Mouse (Mus musculus) midbrain, postnatal 0 days (tissue): ENCODE results near the gene Nrtn. TPM values are rescaled to one million over a fixed set of nuclear protein-coding genes. Genes with fewer than 3 reads are reported as not detected.
A peak's percentile ranks its signal among the peaks of the same experiment; 100 is the strongest.

Experiments
- ATAC-seq: fragments of 200-750 bp; cut with Nextera tagmentation; 2 replicates; pipeline ENCODE4 v1.8.0; 2017; ENCODE audit warnings: moderate number of reproducible peaks, mild to moderate bottlenecking, moderate TSS enrichment, moderate library complexity; ENCODE audit not compliant: low FRiP score
- DNase-seq: peaks from one replicate; pipeline ENCODE4 v3.0.0-alpha.2; 2015; ENCODE audit warnings: low spot score
- H3K27ac ChIP-seq: fragments of 300-500 bp; sonication (generic); 2 replicates; pipeline ENCODE4 v1.5.1; 2014; ENCODE audit warnings: low read depth, mild to moderate bottlenecking, low read length, mixed read lengths
- H3K27me3 ChIP-seq: fragments of 300-500 bp; sonication (generic); 2 replicates; pipeline ENCODE4 v1.6.1; 2014; ENCODE audit warnings: low read length, control low read depth, mixed read lengths; ENCODE audit not compliant: insufficient read depth
- H3K36me3 ChIP-seq: fragments of 300-500 bp; sonication (generic); 2 replicates; pipeline ENCODE4 v1.6.1; 2014; ENCODE audit warnings: low read length, control low read depth, mixed read lengths; ENCODE audit not compliant: insufficient read depth
- H3K4me1 ChIP-seq: fragments of 300-500 bp; sonication (generic); 2 replicates; pipeline ENCODE4 v1.6.1; 2014; ENCODE audit warnings: mild to moderate bottlenecking, control low read depth, antibody characterized with exemption, low read length, mixed read lengths; ENCODE audit not compliant: insufficient read depth
- H3K4me2 ChIP-seq: fragments of 300-500 bp; sonication (generic); 2 replicates; pipeline ENCODE4 v1.6.1; 2014; ENCODE audit warnings: low read depth, mild to moderate bottlenecking, low read length, mixed read lengths; ENCODE audit not compliant: poor library complexity, severe bottlenecking
- H3K4me3 ChIP-seq: fragments of 300-500 bp; sonication (generic); 2 replicates; pipeline ENCODE4 v1.5.1; 2014; ENCODE audit warnings: low read depth, mild to moderate bottlenecking, low read length, moderate library complexity
- H3K9ac ChIP-seq: fragments of 300-500 bp; sonication (generic); replicated peaks from 2 replicates; pipeline ENCODE4 v1.6.1; 2014; ENCODE audit warnings: mild to moderate bottlenecking, low read length, moderate library complexity, mixed read lengths; ENCODE audit not compliant: poor library complexity, severe bottlenecking
- H3K9me3 ChIP-seq: fragments of 300-500 bp; sonication (generic); 2 replicates; pipeline ENCODE4 v1.6.1; 2016; ENCODE audit warnings: low read length, control low read depth
- CTCF ChIP-seq: IDR thresholded peaks from 2 replicates; pipeline ENCODE4 v1.5.1; 2016; ENCODE audit warnings: antibody characterized with exemption, mild to moderate bottlenecking
- WGBS: fragments of 180-500 bp; shearing (Covaris S2); extraction: QIAGEN DNeasy Blood & Tissue Kit; methylation state at CpG from one replicate; pipeline ENCODE4 v1.1.7; 2014; 5-methylcytosine and 5-hydroxymethylcytosine counted together
- polyA plus RNA-seq: library from polyadenylated mRNA; unstranded; fragments of >200 nt; fragmentation: Nextera tagmentation; extraction: Ambion mirVana; gene quantifications from 2 replicates; pipeline ENCODE4 v1.2.1, GENCODE M21; 2015
- total RNA-seq: library from RNA; depleted of rRNA; stranded (reverse); fragments of >200 nt; gene quantifications from 2 replicates; pipeline ENCODE4 v1.2.3, GENCODE M21; 2014; rRNA removed

Gene Nrtn
- total and polyA plus RNA-seq, 2 experiments from 2014 or later, result 7.4 to 12.5 TPM

GRCm38 (mm10) chr17:56709708-56710107 is 47.6 kb downstream of the Nrtn start:
- Histone ChIP-seq H3K27me3 (no peaks in the 10 kb centered on the region), H3K36me3 (peaks cover 75% of the 10 kb centered on the region), H3K9me3 (no peaks in the 10 kb centered on the region), H3K4me2 (no peak overlapping the region), H3K27ac (no peak overlapping the region), H3K9ac (no peak overlapping the region), H3K4me3 (no peak overlapping the region), H3K4me1 (no peaks in the 10 kb centered on the region)
- WGBS, result 88% methylated on average over 3 of the region's 3 CpGs
- DNase-seq (no peak), ATAC-seq (no peak)
- TF ChIP-seq CTCF, result no peak

GRCm38 (mm10) chr17:56708692-56709091 is 48.6 kb downstream of the Nrtn start:
- 76% methylated on average over 4 of the region's 4 CpGs for WGBS
- TF ChIP-seq CTCF, result no peak

GRCm38 (mm10) chr17:56706515-56706914 is 50.8 kb downstream of the Nrtn start:
- Histone ChIP-seq H3K4me3 (no peak overlapping the region), H3K36me3 (peaks cover 91% of the 10 kb centered on the region), H3K4me1 (no peaks in the 10 kb centered on the region), H3K27ac (no peak overlapping the region), H3K9ac (no peak overlapping the region), H3K27me3 (no peaks in the 10 kb centered on the region), H3K4me2 (no peak overlapping the region), H3K9me3 (no peaks in the 10 kb centered on the region)
- WGBS, result 100% methylated on average over 1 of the region's 1 CpGs
- TF ChIP-seq CTCF, result no peak
- ATAC-seq (no peak), DNase-seq (no peak)

More at GRCm38 (mm10) chr17:56708692-56709091, 48.6 kb downstream of the Nrtn start:
- Histone ChIP-seq H3K4me3 (no peak overlapping the region), H3K9me3 (no peaks in the 10 kb centered on the region), H3K4me2 (no peak overlapping the region), H3K27me3 (no peaks in the 10 kb centered on the region), H3K4me1 (no peaks in the 10 kb centered on the region), H3K9ac (no peak overlapping the region), H3K27ac (no peak overlapping the region), H3K36me3 (peaks cover 83% of the 10 kb centered on the region)
- DNase-seq, result peak; percentile 42
- no peak for ATAC-seq

- DNase-seq, result no peak
- WGBS, result 96% methylated on average over 4 of the region's 4 CpGs
These were observed 54.3 kb downstream of the Nrtn start for GRCm38 (mm10) chr17:56703038-56703437.

More at GRCm38 (mm10) chr17:56703038-56703437, 54.3 kb downstream of the Nrtn start:
- TF ChIP-seq CTCF, result no peak
- Histone ChIP-seq H3K27me3 (no peaks in the 10 kb centered on the region), H3K4me1 (no peaks in the 10 kb centered on the region), H3K9me3 (no peaks in the 10 kb centered on the region), H3K4me3 (no peak overlapping the region), H3K9ac (no peak overlapping the region), H3K4me2 (no peak overlapping the region), H3K36me3 (peaks cover 90% of the 10 kb centered on the region), H3K27ac (no peak overlapping the region)
- ATAC-seq, result no peak

Other genes starting within 250 kb of the Nrtn start
- not detected in 2 replicates for gene Znrf4, start 245.1 kb downstream of the Nrtn start, total RNA-seq
- not detected in 2 replicates for gene Znrf4, start 245.1 kb downstream of the Nrtn start, polyA plus RNA-seq
- gene Gm20219, start 203.1 kb downstream of the Nrtn start, total RNA-seq, result 0.22 TPM in 1 of 2 replicates, not detected in the other
- gene Gm20219, start 203.1 kb downstream of the Nrtn start, polyA plus RNA-seq, result 0.26 and 0.56 TPM in 2 replicates
- 30.7 and 45.2 TPM in 2 replicates for gene Safb2, start 172.9 kb downstream of the Nrtn start, total RNA-seq
- 42.1 and 48.9 TPM in 2 replicates for gene Safb2, start 172.9 kb downstream of the Nrtn start, polyA plus RNA-seq
- gene Safb, start 172.7 kb downstream of the Nrtn start, total RNA-seq, result 56.1 and 56.4 TPM in 2 replicates
- gene Safb, start 172.7 kb downstream of the Nrtn start, polyA plus RNA-seq, result 79.1 and 95.9 TPM in 2 replicates
- 58.2 and 72.8 TPM in 2 replicates for gene 2410015M20Rik, start 147.8 kb downstream of the Nrtn start, total RNA-seq
- 196 and 197 TPM in 2 replicates for gene 2410015M20Rik, start 147.8 kb downstream of the Nrtn start, polyA plus RNA-seq
- 606 and 1,008 TPM in 2 replicates for gene Rpl36, start 144.1 kb downstream of the Nrtn start, total RNA-seq
- gene Rpl36, start 144.1 kb downstream of the Nrtn start, polyA plus RNA-seq, result 1,065 and 1,089 TPM in 2 replicates
- 68.1 and 69.5 TPM in 2 replicates for gene Lonp1, start 130.6 kb downstream of the Nrtn start, total RNA-seq
- 40.1 and 40.2 TPM in 2 replicates for gene Lonp1, start 130.6 kb downstream of the Nrtn start, polyA plus RNA-seq
- 0.99 and 3.0 TPM in 2 replicates for gene Catsperd, start 129.4 kb downstream of the Nrtn start, total RNA-seq
- 1.5 TPM in 2 replicates for gene Catsperd, start 129.4 kb downstream of the Nrtn start, polyA plus RNA-seq
- gene Ranbp3, start 84.2 kb downstream of the Nrtn start, total RNA-seq, result 114 and 136 TPM in 2 replicates
- 96.0 and 98.9 TPM in 2 replicates for gene Ranbp3, start 84.2 kb downstream of the Nrtn start, polyA plus RNA-seq
- gene Ndufa11, start 39.8 kb downstream of the Nrtn start, total RNA-seq, result 335 and 480 TPM in 2 replicates
- gene Ndufa11, start 39.8 kb downstream of the Nrtn start, polyA plus RNA-seq, result 630 and 676 TPM in 2 replicates
- gene Vmac, start 39.5 kb downstream of the Nrtn start, total RNA-seq, result 32.3 and 36.9 TPM in 2 replicates
- 19.2 and 19.8 TPM in 2 replicates for gene Vmac, start 39.5 kb downstream of the Nrtn start, polyA plus RNA-seq
- gene Dus3l, start 7.2 kb upstream of the Nrtn start, total RNA-seq, result 91.0 and 93.8 TPM in 2 replicates
- 103 and 114 TPM in 2 replicates for gene Dus3l, start 7.2 kb upstream of the Nrtn start, polyA plus RNA-seq
- gene Prr22, start 12.7 kb upstream of the Nrtn start, total RNA-seq, result 0.44 and 1.3 TPM in 2 replicates
- 0.61 and 1.1 TPM in 2 replicates for gene Prr22, start 12.7 kb upstream of the Nrtn start, polyA plus RNA-seq
- 5.1 and 5.7 TPM in 2 replicates for gene Rfx2, start 73.5 kb upstream of the Nrtn start, total RNA-seq
- 2.3 and 3.0 TPM in 2 replicates for gene Rfx2, start 73.5 kb upstream of the Nrtn start, polyA plus RNA-seq
- gene Acsbg2, start 116.9 kb upstream of the Nrtn start, total RNA-seq, result 0.11 TPM in 1 of 2 replicates, not detected in the other
- gene Acsbg2, start 116.9 kb upstream of the Nrtn start, polyA plus RNA-seq, result not detected in 2 replicates
- gene 1700061G19Rik, start 117.9 kb upstream of the Nrtn start, total RNA-seq, result not detected in 2 replicates
- 0.45 and 0.72 TPM in 2 replicates for gene 1700061G19Rik, start 117.9 kb upstream of the Nrtn start, polyA plus RNA-seq
- gene Mllt1, start 177.9 kb upstream of the Nrtn start, total RNA-seq, result 136 and 145 TPM in 2 replicates
- gene Mllt1, start 177.9 kb upstream of the Nrtn start, polyA plus RNA-seq, result 60.2 and 63.5 TPM in 2 replicates
- gene Acer1, start 224.6 kb upstream of the Nrtn start, total RNA-seq, result not detected in 2 replicates
- not detected in 2 replicates for gene Acer1, start 224.6 kb upstream of the Nrtn start, polyA plus RNA-seq
- 126 and 139 TPM in 2 replicates for gene Clpp, start 232.8 kb upstream of the Nrtn start, total RNA-seq
- 158 and 170 TPM in 2 replicates for gene Clpp, start 232.8 kb upstream of the Nrtn start, polyA plus RNA-seq
- gene Alkbh7, start 239.8 kb upstream of the Nrtn start, total RNA-seq, result 44.3 and 64.8 TPM in 2 replicates
- 75.5 and 75.8 TPM in 2 replicates for gene Alkbh7, start 239.8 kb upstream of the Nrtn start, polyA plus RNA-seq
- gene Pspn, start 242.5 kb upstream of the Nrtn start, total RNA-seq, result not detected in 2 replicates
- 0.37 and 0.54 TPM in 2 replicates for gene Pspn, start 242.5 kb upstream of the Nrtn start, polyA plus RNA-seq